Mouse (Mus musculus) heart, embryonic 12.5 days (tissue): Measurements from ENCODE around the gene H2al1m. TPM values are rescaled to one million over a fixed set of nuclear protein-coding genes. Genes with fewer than 3 reads are reported as not detected.
"Not testable (repeated sequence)": the region's sequence is repeated elsewhere in the genome, so short reads cannot be mapped to it uniquely, and the experiment has no call there.

Experiments used
- ATAC-seq: fragments of 200-750 bp; cut with Nextera tagmentation; 2 replicates; pipeline ENCODE4 v1.8.0; 2017; ENCODE audit warnings: moderate TSS enrichment, moderate library complexity; ENCODE audit not compliant: insufficient number of reproducible peaks, low FRiP score
- H3K27ac ChIP-seq: fragments of 300-500 bp; sonication (generic); 2 replicates; pipeline ENCODE4 v1.5.1; 2016; ENCODE audit warnings: mild to moderate bottlenecking, moderate library complexity; ENCODE audit not compliant: poor library complexity, severe bottlenecking
- H3K27me3 ChIP-seq: fragments of 300-500 bp; sonication (generic); replicated peaks from 2 replicates; pipeline ENCODE4 v1.6.1; 2016; ENCODE audit warnings: mild to moderate bottlenecking, moderate library complexity
- H3K36me3 ChIP-seq: fragments of 300-500 bp; sonication (generic); 2 replicates; pipeline ENCODE4 v1.6.1; 2016; ENCODE audit warnings: mild to moderate bottlenecking, moderate library complexity
- H3K4me1 ChIP-seq: fragments of 300-500 bp; sonication (generic); replicated peaks from 2 replicates; pipeline ENCODE4 v1.6.1; 2016; ENCODE audit warnings: mild to moderate bottlenecking
- H3K4me2 ChIP-seq: fragments of 300-500 bp; sonication (generic); 2 replicates; pipeline ENCODE4 v1.6.1; 2016; ENCODE audit warnings: mild to moderate bottlenecking, moderate library complexity
- H3K4me3 ChIP-seq: fragments of 300-500 bp; sonication (generic); 2 replicates; pipeline ENCODE4 v1.5.1; 2016; ENCODE audit warnings: mild to moderate bottlenecking
- H3K9ac ChIP-seq: fragments of 300-500 bp; sonication (generic); 2 replicates; pipeline ENCODE4 v1.6.1; 2016; ENCODE audit warnings: mild to moderate bottlenecking, moderate library complexity
- H3K9me3 ChIP-seq: fragments of 300-500 bp; sonication (generic); replicated peaks from 2 replicates; pipeline ENCODE4 v1.6.1; 2016; ENCODE audit warnings: mild to moderate bottlenecking, moderate library complexity
- WGBS: fragments of 180-500 bp; shearing (Covaris S2); methylation state at CpG from one replicate; pipeline ENCODE4 v1.1.7; 2016; 5-methylcytosine and 5-hydroxymethylcytosine counted together
- polyA plus RNA-seq: library from polyadenylated mRNA; unstranded; fragments of >200 nt; fragmentation: Nextera tagmentation; extraction: Ambion mirVana; gene quantifications from 2 replicates; pipeline ENCODE4 v1.2.1, GENCODE M21; 2016

Gene H2al1m
- polyA plus RNA-seq: 0.83 and 1.3 TPM in 2 replicates

DNA sequence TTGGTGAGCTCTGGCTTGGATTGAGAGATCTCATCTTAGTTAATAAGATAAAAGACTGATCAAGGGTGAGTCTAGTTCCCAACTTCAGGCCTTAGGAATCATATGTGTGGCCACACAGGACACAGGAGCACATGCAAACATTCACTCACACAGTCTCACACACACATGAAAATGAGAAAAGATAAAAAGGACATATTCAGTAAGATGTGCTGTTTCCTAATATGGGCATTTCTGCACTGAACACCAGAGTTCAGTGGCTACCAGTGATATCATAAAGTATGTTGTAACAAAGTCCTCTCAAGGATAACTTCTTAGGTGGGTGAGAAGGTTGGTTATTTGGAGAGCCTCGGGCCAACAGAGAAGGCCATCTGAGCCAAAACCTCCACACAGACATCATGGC, at the start of gene H2al1m:
Gene H2al1m (plus strand): TSS at position 301 of the 400 bp plus-strand sequence.
- not testable (repeated sequence) for H3K4me3 ChIP-seq, H3K27ac ChIP-seq, H3K9ac ChIP-seq, H3K9me3 ChIP-seq, ATAC-seq, H3K27me3 ChIP-seq, H3K4me2 ChIP-seq, H3K36me3 ChIP-seq, H3K4me1 ChIP-seq
- no CpG with 5 or more reads among the region's 1 CpGs for WGBS

DNA sequence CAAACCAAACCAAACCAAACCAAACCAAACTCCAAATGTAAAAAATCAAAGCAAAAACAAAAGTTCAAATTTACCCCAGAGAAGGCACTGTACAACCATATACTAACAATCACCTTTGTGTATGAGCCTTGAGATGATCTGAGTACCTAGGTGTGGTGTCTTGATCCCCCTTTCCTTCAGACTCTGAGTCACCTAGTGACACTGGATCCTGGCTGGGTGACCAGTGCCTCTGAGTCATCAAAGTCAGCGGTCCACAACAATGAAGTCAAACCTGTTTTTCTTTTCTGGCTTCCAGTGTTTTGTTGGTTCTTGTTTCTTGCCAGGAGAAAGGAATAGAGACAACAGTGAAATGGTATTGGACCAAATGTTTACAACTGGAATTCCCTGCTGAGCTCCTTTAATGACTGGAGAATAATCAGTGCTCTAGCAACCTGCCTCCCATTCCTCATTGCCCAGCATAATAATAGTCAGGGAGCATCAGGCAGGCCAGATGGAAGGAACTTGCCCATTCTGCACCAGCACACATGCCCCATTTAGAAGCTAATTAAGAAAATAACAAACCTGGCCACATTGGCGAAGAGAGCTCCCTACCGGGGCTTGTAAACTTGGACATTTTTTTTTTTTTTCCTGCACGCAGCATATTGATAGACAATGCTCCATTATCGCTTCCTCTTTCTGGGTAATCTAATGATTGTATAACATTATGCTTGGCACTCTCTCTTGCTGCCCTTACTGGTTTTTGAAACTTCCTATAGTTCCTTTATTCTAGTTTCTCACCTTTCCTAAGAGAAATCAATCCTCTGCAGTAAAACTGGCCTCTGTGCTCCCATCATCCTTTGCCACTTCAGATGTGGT, 42.6 kb upstream of the H2al1m start:
- ATAC-seq: no peak
- Histone ChIP-seq H3K36me3 (no peaks in the 10 kb centered on the region), H3K4me3 (no peak overlapping the region), H3K9ac (no peak overlapping the region), H3K4me2 (no peak overlapping the region), H3K27ac (no peak overlapping the region), H3K4me1 (peaks cover 10% of the 10 kb centered on the region; the same call in 1 of the 2 replicates), H3K27me3 (no peaks in the 10 kb centered on the region), H3K9me3 (no peaks in the 10 kb centered on the region)
- WGBS: 83% methylated on average over 5 of the region's 5 CpGs

DNA sequence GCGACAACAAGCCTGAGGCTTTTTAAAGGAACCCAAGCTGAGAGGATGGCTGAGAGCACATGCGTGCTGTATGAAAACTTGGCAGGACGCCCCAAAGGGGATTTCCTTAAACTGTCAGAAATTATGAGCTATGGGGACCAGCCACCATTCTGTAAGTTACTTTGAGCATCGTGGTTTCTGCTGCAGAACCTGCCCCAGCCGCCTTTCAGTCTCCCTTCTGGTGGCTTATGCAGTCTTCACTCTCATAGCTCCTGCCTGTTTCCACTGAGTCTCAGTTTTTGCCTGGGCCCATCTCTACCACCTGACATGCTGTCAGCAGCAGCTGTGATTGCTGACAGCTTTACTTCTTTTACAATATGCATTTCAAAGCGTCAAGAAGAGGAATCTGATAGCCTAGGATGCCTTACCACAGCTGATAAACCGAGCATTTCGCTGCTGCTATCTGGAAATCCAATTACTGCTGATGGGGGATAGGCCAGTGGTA, 40.1 kb upstream of the H2al1m start:
- Histone ChIP-seq H3K9ac (no peak overlapping the region), H3K27me3 (no peaks in the 10 kb centered on the region), H3K4me1 (peaks cover 10% of the 10 kb centered on the region; the same call in 1 of the 2 replicates), H3K4me3 (no peak overlapping the region), H3K27ac (peak overlapping the region; percentile 43; the same call in 1 of the 2 replicates), H3K4me2 (peak overlapping the region; percentile 10; the same call in 1 of the 2 replicates), H3K36me3 (no peaks in the 10 kb centered on the region), H3K9me3 (no peaks in the 10 kb centered on the region)
- ATAC-seq: no peak
- WGBS: 45% methylated on average over 8 of the region's 8 CpGs

DNA sequence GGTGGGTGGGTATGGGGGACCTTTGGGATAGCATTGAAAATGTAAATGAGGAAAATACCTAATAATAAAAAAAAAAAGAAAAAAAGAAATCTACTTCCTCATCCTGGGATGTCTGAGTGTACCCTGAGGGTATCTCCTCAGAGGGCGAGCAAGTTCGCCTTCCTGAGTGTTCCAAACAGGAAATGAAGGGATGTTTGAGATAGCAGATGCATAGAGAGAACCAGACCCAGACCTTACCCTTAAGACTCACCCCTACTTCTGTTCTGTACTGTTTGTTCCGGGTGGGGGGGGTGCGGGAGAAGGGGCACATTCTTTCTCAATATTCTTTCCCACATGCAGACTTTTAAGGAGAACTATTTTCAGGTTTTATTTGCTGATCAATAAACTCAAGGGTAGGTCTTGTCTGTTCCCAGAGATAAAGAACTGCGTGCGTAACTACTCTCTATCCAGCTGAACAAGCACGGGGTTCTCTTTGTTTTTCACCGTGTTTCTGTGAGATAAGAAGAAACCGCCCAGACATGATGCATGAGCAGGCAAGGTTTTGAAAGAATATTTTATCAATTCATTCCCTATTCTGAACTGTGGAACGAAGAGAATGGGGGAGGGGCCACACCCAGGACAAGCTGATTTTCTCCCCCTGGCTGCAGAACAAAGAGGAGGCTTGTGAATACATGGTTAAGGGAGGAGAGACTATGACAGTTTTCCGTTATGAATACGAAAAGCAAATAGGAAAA, 38.8 kb upstream of the H2al1m start:
- Histone ChIP-seq H3K9me3 (no peaks in the 10 kb centered on the region), H3K4me1 (peaks cover 10% of the 10 kb centered on the region; the same call in 1 of the 2 replicates), H3K36me3 (no peaks in the 10 kb centered on the region), H3K27ac (no peak overlapping the region), H3K4me3 (no peak overlapping the region), H3K9ac (no peak overlapping the region), H3K27me3 (no peaks in the 10 kb centered on the region), H3K4me2 (peak overlapping the region; percentile 31)
- WGBS: 49% methylated on average over 12 of the region's 12 CpGs
- peak; percentile 90 for ATAC-seq

DNA sequence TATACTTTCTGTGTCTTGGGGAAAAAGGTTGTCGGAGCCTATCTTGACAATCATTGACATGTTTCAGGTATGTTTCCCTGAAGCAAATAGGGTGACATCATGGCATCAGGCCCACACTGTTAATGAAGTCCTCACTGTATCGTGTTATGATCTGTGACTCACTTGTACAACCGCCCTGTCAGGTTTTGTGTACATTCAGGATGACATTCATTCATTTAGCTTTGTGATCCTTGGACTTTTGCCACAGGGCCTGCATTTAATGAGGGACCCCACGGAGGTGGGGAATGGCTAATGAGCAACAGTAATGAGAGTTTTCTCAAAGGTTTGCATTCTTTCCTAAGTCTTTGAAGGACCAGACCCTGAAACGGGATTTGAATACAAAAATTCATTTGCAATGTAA, 34.7 kb upstream of the H2al1m start:
- no peaks in the 10 kb centered on the region for H3K9me3 ChIP-seq
- H3K4me3 ChIP-seq: no peak overlapping the region
- no peaks in the 10 kb centered on the region for H3K4me1 ChIP-seq
- no peaks in the 10 kb centered on the region for H3K36me3 ChIP-seq
- ATAC-seq: no peak
- H3K9ac ChIP-seq: no peak overlapping the region
- H3K27ac ChIP-seq: no peak overlapping the region
- WGBS: 56% methylated on average over 5 of the region's 5 CpGs
- no peak overlapping the region for H3K4me2 ChIP-seq
- no peaks in the 10 kb centered on the region for H3K27me3 ChIP-seq

DNA sequence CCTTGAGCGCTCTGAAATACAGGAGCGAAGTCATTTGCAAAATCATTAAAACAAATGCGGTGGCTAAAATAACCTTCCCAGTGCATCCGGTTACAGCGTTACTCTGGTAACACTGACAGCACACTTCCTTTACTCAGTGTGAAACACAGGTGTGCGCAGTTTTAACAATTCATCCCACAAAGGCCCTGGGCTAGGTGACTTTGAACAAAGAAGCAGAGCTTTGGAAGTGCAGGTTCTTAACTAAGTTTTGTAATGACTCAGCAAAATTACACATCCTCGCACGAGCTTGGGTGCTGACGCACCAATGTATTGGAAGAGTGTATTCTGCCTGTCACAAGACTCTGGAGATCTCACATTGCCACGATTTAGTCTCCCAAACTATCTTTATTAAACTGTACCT, 29.6 kb upstream of the H2al1m start:
- Histone ChIP-seq H3K4me1 (no peaks in the 10 kb centered on the region), H3K9me3 (no peaks in the 10 kb centered on the region), H3K4me3 (no peak overlapping the region), H3K27me3 (no peaks in the 10 kb centered on the region), H3K36me3 (no peaks in the 10 kb centered on the region), H3K9ac (no peak overlapping the region), H3K4me2 (no peak overlapping the region), H3K27ac (no peak overlapping the region)
- peak; percentile 55; the same call in 1 of the 2 replicates for ATAC-seq
- WGBS: 72% methylated on average over 10 of the region's 10 CpGs

DNA sequence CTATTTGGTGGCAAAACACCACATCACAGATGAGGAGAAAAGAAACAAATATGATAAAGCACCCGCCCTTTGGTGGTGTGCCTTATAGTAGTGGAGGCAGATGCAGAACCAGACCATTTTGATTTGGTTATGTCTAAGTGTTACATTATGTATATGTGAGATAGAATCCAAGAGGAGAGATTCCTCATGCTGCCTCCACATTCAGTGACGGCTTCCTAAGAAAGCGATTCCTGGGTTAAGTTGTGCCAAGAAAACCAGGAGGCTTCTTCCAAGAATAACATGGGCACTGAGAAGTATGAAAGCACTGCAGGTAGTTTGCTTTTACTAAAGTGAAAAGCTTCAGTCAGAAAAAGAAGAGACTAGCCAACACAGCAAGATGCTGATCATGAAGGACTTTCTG, 28.7 kb upstream of the H2al1m start:
- no peak overlapping the region for H3K4me3 ChIP-seq
- H3K4me2 ChIP-seq: no peak overlapping the region
- no peaks in the 10 kb centered on the region for H3K4me1 ChIP-seq
- WGBS: 80% methylated on average over 3 of the region's 3 CpGs
- H3K27ac ChIP-seq: no peak overlapping the region
- H3K36me3 ChIP-seq: no peaks in the 10 kb centered on the region
- no peaks in the 10 kb centered on the region for H3K27me3 ChIP-seq
- no peak for ATAC-seq
- no peaks in the 10 kb centered on the region for H3K9me3 ChIP-seq
- H3K9ac ChIP-seq: no peak overlapping the region

DNA sequence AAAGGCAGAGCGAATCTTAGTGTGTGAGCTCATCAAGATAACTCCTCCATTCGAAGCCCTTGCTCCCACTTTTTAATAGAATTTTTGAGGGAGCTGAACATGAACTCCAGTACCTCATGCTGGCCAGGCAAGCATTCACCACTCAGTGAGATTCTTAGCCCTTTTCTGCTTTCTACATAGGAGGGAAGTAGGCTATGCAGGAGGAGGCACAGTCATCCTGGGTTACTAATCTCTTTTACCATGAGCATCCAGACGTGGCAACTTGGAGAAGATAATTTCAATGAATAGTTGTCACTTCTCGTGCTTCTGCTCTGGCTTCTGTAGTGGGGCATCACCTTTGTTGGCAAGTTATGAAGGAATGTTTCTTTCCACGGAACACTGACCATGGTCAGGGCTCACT, 26.8 kb upstream of the H2al1m start, which contains the start of gene Gm14862:
Gene Gm14862 (minus strand): TSS at position 134 of the 400 bp plus-strand sequence.
- H3K36me3 ChIP-seq: no peaks in the 10 kb centered on the region
- H3K4me3 ChIP-seq: no peak within 1 kb of the TSS
- no peaks in the 10 kb centered on the region for H3K9me3 ChIP-seq
- no peaks in the 10 kb centered on the region for H3K4me1 ChIP-seq
- no peaks in the 10 kb centered on the region for H3K27me3 ChIP-seq
- peak; percentile 66 for ATAC-seq
- no peak within 1 kb of the TSS for H3K4me2 ChIP-seq
- H3K9ac ChIP-seq: no peak within 1 kb of the TSS
- 67% methylated on average over 5 of the region's 5 CpGs for WGBS
- no peak within 1 kb of the TSS for H3K27ac ChIP-seq

DNA sequence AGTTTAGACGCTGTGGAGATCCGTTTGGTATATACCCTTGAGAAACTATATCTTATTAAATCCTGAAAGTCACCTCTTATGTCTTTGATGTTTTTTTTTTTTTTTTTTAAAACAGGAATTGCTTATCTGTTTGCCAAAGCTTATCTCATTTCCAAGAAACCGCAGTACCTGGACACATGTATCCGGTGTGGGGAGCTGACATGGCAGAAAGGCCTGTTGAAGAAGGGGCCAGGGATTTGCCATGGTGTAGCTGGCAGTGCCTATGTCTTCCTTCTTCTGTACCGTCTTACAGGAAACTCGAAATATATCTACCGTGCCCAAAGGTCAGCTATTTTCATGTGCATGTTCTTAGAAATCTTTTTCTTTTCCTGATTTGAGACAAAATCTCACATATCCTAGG, 25.7 kb upstream of the H2al1m start:
- Histone ChIP-seq H3K27me3 (no peaks in the 10 kb centered on the region), H3K27ac (no peak overlapping the region), H3K9ac (no peak overlapping the region), H3K4me1 (no peaks in the 10 kb centered on the region), H3K9me3 (no peaks in the 10 kb centered on the region), H3K36me3 (no peaks in the 10 kb centered on the region), H3K4me3 (no peak overlapping the region), H3K4me2 (no peak overlapping the region)
- WGBS: 80% methylated on average over 7 of the region's 7 CpGs
- ATAC-seq: peak; percentile 73; the same call in 1 of the 2 replicates

DNA sequence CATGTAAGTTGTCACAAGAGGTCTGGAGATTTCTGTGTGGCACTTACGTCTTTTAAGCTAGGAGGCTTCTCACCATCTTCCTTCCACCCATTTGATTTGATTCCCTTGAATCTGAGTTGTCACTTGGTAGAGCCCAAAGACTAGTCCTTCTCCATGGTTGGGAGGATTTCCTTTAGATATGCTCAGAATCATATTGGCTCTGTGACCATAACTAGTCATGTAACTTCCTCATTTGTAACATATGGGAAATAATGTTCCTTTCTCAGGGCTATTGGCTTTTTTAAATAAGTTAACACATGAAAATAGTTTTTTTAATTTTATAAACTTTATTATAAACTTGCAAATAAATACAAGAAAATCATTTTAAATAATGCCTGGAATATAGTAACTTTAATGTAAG, 24.3 kb upstream of the H2al1m start:
- H3K9ac ChIP-seq: no peak overlapping the region
- H3K9me3 ChIP-seq: no peaks in the 10 kb centered on the region
- H3K27me3 ChIP-seq: no peaks in the 10 kb centered on the region
- no peaks in the 10 kb centered on the region for H3K36me3 ChIP-seq
- no peak for ATAC-seq
- no peaks in the 10 kb centered on the region for H3K4me1 ChIP-seq
- no peak overlapping the region for H3K27ac ChIP-seq
- 79% methylated on average over 1 of the region's 1 CpGs for WGBS
- H3K4me2 ChIP-seq: no peak overlapping the region
- H3K4me3 ChIP-seq: no peak overlapping the region

DNA sequence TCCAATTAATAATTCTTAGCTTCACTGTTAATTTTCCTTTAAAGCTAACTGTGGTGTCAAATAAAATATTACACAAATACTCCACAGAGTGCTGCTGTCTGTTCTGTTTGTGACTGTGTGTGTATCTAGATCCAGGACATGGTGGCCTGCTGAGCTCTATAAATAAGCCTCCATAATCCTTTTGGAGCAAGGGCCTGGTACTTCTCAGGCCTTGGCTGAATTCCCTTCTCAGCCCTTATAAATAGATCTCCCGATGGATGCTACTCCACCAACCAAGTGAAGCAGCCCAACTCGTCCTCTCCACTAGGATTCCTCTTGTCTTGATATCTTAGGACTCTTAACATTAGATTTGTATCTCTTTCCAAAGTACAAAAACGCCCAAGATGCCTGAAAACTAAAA, 12.5 kb upstream of the H2al1m start:
- Histone ChIP-seq H3K9me3 (0 out of 2 replicates have a peak, but pooled peaks cover 7% of the 10 kb centered on the region), H3K4me1 (no peaks in the 10 kb centered on the region), H3K27me3 (peaks cover 8% of the 10 kb centered on the region; the same call in 1 of the 2 replicates), H3K27ac (no peak overlapping the region), H3K4me3 (no peak overlapping the region), H3K4me2 (no peak overlapping the region), H3K9ac (no peak overlapping the region), H3K36me3 (no peaks in the 10 kb centered on the region)
- ATAC-seq: no peak
- WGBS: 50% methylated on average over 3 of the region's 3 CpGs
